Comparison of ENCODE assay signal across 8 mouse cellular contexts in the genomic region with DNA sequence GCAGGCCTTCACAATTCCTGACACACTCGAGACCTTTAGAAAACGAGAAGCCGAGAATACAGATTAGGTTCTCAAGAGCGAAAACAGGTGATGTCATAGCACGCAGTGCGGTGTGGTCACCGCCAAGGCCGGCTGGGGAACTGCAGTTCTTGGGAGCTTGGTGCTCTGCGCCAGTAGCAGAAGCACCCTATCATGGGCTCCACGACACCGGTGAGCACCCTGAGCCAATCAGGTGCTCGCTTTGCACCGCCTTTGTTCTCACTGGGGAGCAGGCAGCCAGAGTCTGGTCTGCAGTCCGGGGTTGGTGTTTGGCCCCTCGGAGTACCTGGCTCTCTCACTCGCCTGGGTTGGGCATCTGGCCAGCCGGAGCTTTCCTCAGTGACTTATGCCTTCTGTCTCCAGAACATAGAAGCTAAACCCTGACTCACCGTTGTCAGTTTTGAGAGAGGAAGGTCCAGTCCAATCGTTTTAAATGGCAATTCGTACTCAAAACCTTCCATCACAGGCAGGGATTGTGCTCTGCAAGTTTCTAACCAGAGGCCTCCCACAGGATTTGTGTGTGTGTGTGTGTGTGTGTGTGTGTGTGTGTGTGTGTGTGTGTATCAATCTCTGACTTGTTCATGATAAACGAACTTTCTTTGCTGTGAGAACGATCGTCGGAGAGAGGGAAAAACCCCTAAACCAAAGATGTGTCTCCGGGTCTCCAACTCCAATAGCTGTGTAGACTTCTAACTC. TPM values are rescaled to one million over a fixed set of nuclear protein-coding genes. Genes with fewer than 3 reads are reported as not detected.
DNase-seq lines count a peak whose midpoint lies in the region; ATAC-seq and TF ChIP-seq lines count a peak whose summit lies in the region.

A gene (plus strand): TSS at position 82 of the 735 bp plus-strand sequence.

- WGBS in cerebellum, adult 2 months, result under 1% methylated on average over 25 of the region's 25 CpGs
- WGBS in hindbrain, embryonic 10.5 days, result 4% methylated on average over 25 of the region's 25 CpGs
- 6% methylated on average over 25 of the region's 25 CpGs for WGBS in lung, embryonic 15.5 days
- 4% methylated on average over 25 of the region's 25 CpGs for WGBS in olfactory bulb, adult 2 months

- H3K4me3 ChIP-seq in MEL (ENCODE audit: control insufficient read depth in 1 of 2, insufficient read depth in 1 of 2, low read depth in 2 of 2, low read length in 2 of 2), result peak within 1 kb of the TSS; percentile 54 to 66
- H3K4me3 ChIP-seq in cerebellum, adult 2 months (replicated peaks; ENCODE audit: insufficient read depth, low read depth, low read length), result peak within 1 kb of the TSS; percentile 54
- peak within 1 kb of the TSS; percentile 94 for H3K4me3 ChIP-seq in hindbrain, embryonic 10.5 days
- peak within 1 kb of the TSS; percentile 95 for H3K4me3 ChIP-seq in lung, embryonic 15.5 days
- H3K4me3 ChIP-seq in olfactory bulb, adult 2 months (ENCODE audit: insufficient read depth, low read depth, low read length), result peak within 1 kb of the TSS; percentile 40

- H3K27me3 ChIP-seq in MEL (ENCODE audit: control insufficient read depth in 1 of 2, insufficient read depth in 2 of 2, low read length in 2 of 2), result peaks cover 7 to 24% of the 10 kb centered on the region in 2 experiments
- no peaks in the 10 kb centered on the region for H3K27me3 ChIP-seq in cerebellum, adult 2 months (ENCODE audit: control insufficient read depth, insufficient read depth, low read length)
- H3K27me3 ChIP-seq in hindbrain, embryonic 10.5 days (ENCODE audit: insufficient read depth, poor library complexity, severe bottlenecking), result no peaks in the 10 kb centered on the region
- H3K27me3 ChIP-seq in lung, embryonic 15.5 days, result no peaks in the 10 kb centered on the region

- H3K9me3 ChIP-seq in MEL (replicated peaks; ENCODE audit: insufficient read depth, low read length), result no peaks in the 10 kb centered on the region
- H3K9me3 ChIP-seq in hindbrain, embryonic 10.5 days, result no peaks in the 10 kb centered on the region
- H3K9me3 ChIP-seq in lung, embryonic 15.5 days, result no peaks in the 10 kb centered on the region

- peak; percentile 69 for ATAC-seq in frontal cortex, adult (ENCODE audit: low TSS enrichment)
- peak; percentile 22 for ATAC-seq in lung, embryonic 15.5 days (ENCODE audit: borderline replicate concordance, extremely low read depth, low FRiP score, low TSS enrichment)

- H3K4me2 ChIP-seq in lung, embryonic 15.5 days, result peak within 1 kb of the TSS; percentile 62

- no peaks in the 10 kb centered on the region for H3K79me2 ChIP-seq in MEL (ENCODE audit: control insufficient read depth, insufficient read depth, low read length, poor library complexity)

- peak; percentile 27 for TF ChIP-seq RAD21 in MEL (IDR thresholded peaks at IDR 0.05; ENCODE audit: low read depth, low read length)

- peak within 1 kb of the TSS; percentile 29 for H3K27ac ChIP-seq in MEL (ENCODE audit: control insufficient read depth, low read depth, low read length)
- H3K27ac ChIP-seq in cerebellum, adult 2 months (ENCODE audit: insufficient read depth, low read length), result peak within 1 kb of the TSS; percentile 57
- H3K27ac ChIP-seq in hindbrain, embryonic 10.5 days, result peak within 1 kb of the TSS; percentile 95
- H3K27ac ChIP-seq in lung, embryonic 15.5 days, result peak within 1 kb of the TSS; percentile 91
- H3K27ac ChIP-seq in olfactory bulb, adult 2 months (ENCODE audit: insufficient read depth, low read depth, low read length), result peak within 1 kb of the TSS; percentile 76

- peak in 1 of 3 experiments; percentile 14; a peak in 2 of 6 replicates for TF ChIP-seq CTCF in MEL (IDR thresholded peaks at IDR 0.05 in 2 of 3, conservative IDR thresholded peaks at IDR 0.05 in 1 of 3; ENCODE audit: control insufficient read depth in 1 of 3, insufficient read depth in 1 of 3, low read depth in 2 of 3, low read length in 3 of 3, poor library complexity in 1 of 3, severe bottlenecking in 1 of 3)
- TF ChIP-seq CTCF in cerebellum, adult 2 months (IDR thresholded peaks at IDR 0.05; ENCODE audit: borderline replicate concordance, insufficient read depth, low read depth, low read length), result no peak
- TF ChIP-seq CTCF in olfactory bulb, adult 2 months (IDR thresholded peaks at IDR 0.05; ENCODE audit: insufficient read depth, low read depth, low read length), result no peak

- H3K36me3 ChIP-seq in MEL (ENCODE audit: control insufficient read depth in 1 of 2, insufficient read depth in 2 of 2, low read length in 2 of 2), result peaks cover 0 to 12% of the 10 kb centered on the region in 2 experiments; a peak in 2 of 4 replicates
- H3K36me3 ChIP-seq in hindbrain, embryonic 10.5 days, result no peaks in the 10 kb centered on the region
- no peaks in the 10 kb centered on the region for H3K36me3 ChIP-seq in lung, embryonic 15.5 days

- H3K9ac ChIP-seq in MEL (ENCODE audit: control insufficient read depth, low read depth, low read length, poor library complexity, severe bottlenecking), result peak within 1 kb of the TSS; percentile 43
- H3K9ac ChIP-seq in lung, embryonic 15.5 days, result peak within 1 kb of the TSS; percentile 27

- peaks cover 0 to 9% of the 10 kb centered on the region in 2 experiments; a peak in 3 of 4 replicates for H3K4me1 ChIP-seq in MEL (ENCODE audit: control insufficient read depth in 1 of 2, insufficient read depth in 2 of 2, low read length in 2 of 2)
- H3K4me1 ChIP-seq in cerebellum, adult 2 months (ENCODE audit: control insufficient read depth, insufficient read depth, low read length), result no peaks in the 10 kb centered on the region
- H3K4me1 ChIP-seq in hindbrain, embryonic 10.5 days (replicated peaks), result peaks cover 22% of the 10 kb centered on the region
- peaks cover 12% of the 10 kb centered on the region for H3K4me1 ChIP-seq in lung, embryonic 15.5 days
- peaks cover 5% of the 10 kb centered on the region for H3K4me1 ChIP-seq in olfactory bulb, adult 2 months (ENCODE audit: control insufficient read depth, insufficient read depth, low read length)

- DNase-seq in MEL (ENCODE audit: low read depth, low spot score), result peak; percentile 99
- peak; percentile 87 to 89 for DNase-seq in cerebellum, adult 2 months
- peak; percentile 83 for DNase-seq in hindbrain, embryonic 10.5 days (ENCODE audit: low spot score)
- peak; percentile 36 for DNase-seq in layer of hippocampus, adult 9-10 months (ENCODE audit: low spot score)
- DNase-seq in thymus, adult 18-20 months, result peak; percentile 80 to 88

- TF ChIP-seq POLR2A in MEL (IDR thresholded peaks at IDR 0.05; ENCODE audit: control insufficient read depth in 1 of 2, insufficient read depth in 1 of 2, low read depth in 1 of 2, low read length in 2 of 2, poor library complexity in 1 of 2), result no peak; a peak in 1 of 4 replicates
- TF ChIP-seq POLR2A in cerebellum, adult 2 months (IDR thresholded peaks at IDR 0.05; ENCODE audit: borderline replicate concordance, insufficient read depth, low read length), result peak; percentile 80; the same call in 1 of the 2 replicates
- no peak for TF ChIP-seq POLR2A in olfactory bulb, adult 2 months (IDR thresholded peaks at IDR 0.05; ENCODE audit: insufficient read depth, low read depth, low read length)

- TF ChIP-seq EP300 in MEL (IDR thresholded peaks at IDR 0.05; ENCODE audit: low read depth in 1 of 2, low read length in 2 of 2), result no peak; a peak in 3 of 4 replicates

TF ChIP-seq in MEL, 35 proteins besides CTCF, POLR2A, EP300 and RAD21 (continues in another document):
- TF ChIP-seq SIN3A (IDR thresholded peaks at IDR 0.05; ENCODE audit: low read length) (no peak), KAT2A (conservative IDR thresholded peaks at IDR 0.05; ENCODE audit: low read depth, low read length) (no peak), GABPA (IDR thresholded peaks at IDR 0.05; ENCODE audit: low read depth, low read length) (no peak), MAX (IDR thresholded peaks at IDR 0.05; ENCODE audit: low read length) (peak; percentile 83), MAFK (IDR thresholded peaks at IDR 0.05; ENCODE audit: borderline replicate concordance, low read depth, low read length) (no peak), ZNF384 (IDR thresholded peaks at IDR 0.05; ENCODE audit: low read depth, low read length) (0 out of 2 replicates have a peak, but pooled peaks have one; percentile 4), JUND (IDR thresholded peaks at IDR 0.05; ENCODE audit: low read depth, low read length) (no peak), SMC3 (IDR thresholded peaks at IDR 0.05; ENCODE audit: low read depth, low read length) (peak; percentile 35; the same call in 1 of the 2 replicates), E2F4 (IDR thresholded peaks at IDR 0.05; ENCODE audit: borderline replicate concordance, low read depth, low read length) (no peak), ZC3H11A (IDR thresholded peaks at IDR 0.05; ENCODE audit: low read depth, low read length) (0 out of 2 replicates have a peak, but pooled peaks have one; percentile 26), UBTF (IDR thresholded peaks at IDR 0.05; ENCODE audit: borderline replicate concordance, insufficient read depth, low read depth, low read length) (peak; percentile 52; the same call in 1 of the 2 replicates), ELF1 (IDR thresholded peaks at IDR 0.05; ENCODE audit: low read depth, low read length) (peak; percentile 37; the same call in 1 of the 2 replicates), MAZ (IDR thresholded peaks at IDR 0.05; ENCODE audit: low read depth, low read length) (peak; percentile 18; the same call in 1 of the 2 replicates), ETS1 (IDR thresholded peaks at IDR 0.05; ENCODE audit: low read depth, low read length) (peak; percentile 93), HCFC1 (IDR thresholded peaks at IDR 0.05; ENCODE audit: low read depth, low read length) (peak; percentile 60), NELFE (IDR thresholded peaks at IDR 0.05; ENCODE audit: low read depth, low read length) (no peak), RCOR1 (IDR thresholded peaks at IDR 0.05; ENCODE audit: low read depth, low read length) (peak; percentile 45; the same call in 1 of the 2 replicates), MYB (IDR thresholded peaks at IDR 0.05; ENCODE audit: low read depth, low read length) (no peak), ZKSCAN1 (IDR thresholded peaks at IDR 0.05; ENCODE audit: low read depth, low read length) (no peak), TBP (IDR thresholded peaks at IDR 0.05; ENCODE audit: low read depth, low read length) (peak; percentile 77), TAL1 (IDR thresholded peaks at IDR 0.05; ENCODE audit: low read length) (no peak)

RNA-seq across cellular contexts. Expression of the gene that starts here (rescaled TPM):
- total RNA-seq in MEL (2012; rRNA removed), result 1.5 and 3.3 TPM in 2 replicates
- 1 to 10 TPM in 1 of 2 experiments, not detected in 1; 6.0 TPM for polyA plus RNA-seq in MEL (2012; ENCODE audit: insufficient read depth in 1 of 2, insufficient read length in 2 of 2, low read depth in 1 of 2, low replicate concordance in 2 of 2, missing spikeins in 1 of 2)
- polyA plus RNA-seq in cerebellum, adult 2 months (2012; rRNA removed), result 26.8 and 27.5 TPM in 2 replicates
- polyA plus RNA-seq in hindbrain, embryonic 10.5 days (2016; fragmentation: Nextera tagmentation; extraction: Ambion mirVana), result 13.4 and 16.9 TPM in 2 replicates
- polyA plus RNA-seq in lung, embryonic 15.5 days (2015; fragmentation: Nextera tagmentation; extraction: Ambion mirVana), result 16.6 and 16.7 TPM in 2 replicates
- polyA plus RNA-seq in olfactory bulb, adult 2 months (2012; ENCODE audit: insufficient read depth, insufficient read length, low replicate concordance, missing spikeins), result 243 TPM in 1 of 2 replicates, not detected in the other

Comparison
In these comparisons a context has a peak if more than half of its experiments do, and no peak if none do; other contexts are left out.
1. Peak in every context shown above with its lines: DNase-seq, ATAC-seq, H3K4me3 ChIP-seq and H3K27ac ChIP-seq.
2. DNase-seq: peak in every context shown above with its lines; median percentile 99 in MEL; 88 in cerebellum, adult 2 months; 84 in thymus, adult 18-20 months; 83 in hindbrain, embryonic 10.5 days; 36 in layer of hippocampus, adult 9-10 months.
3. H3K27ac ChIP-seq: peak in every context shown above with its lines; median percentile 95 in hindbrain, embryonic 10.5 days; 91 in lung, embryonic 15.5 days; 76 in olfactory bulb, adult 2 months; 57 in cerebellum, adult 2 months; 29 in MEL.
4. H3K4me3 ChIP-seq: peak in every context shown above with its lines; median percentile 95 in lung, embryonic 15.5 days; 94 in hindbrain, embryonic 10.5 days; 60 in MEL; 54 in cerebellum, adult 2 months; 40 in olfactory bulb, adult 2 months.